Mouse (Mus musculus): ENCODE measurements around the gene Gtsf1.

- TF ChIP-seq CTCF (IDR thresholded peaks at IDR 0.05; ENCODE audit: borderline replicate concordance, control insufficient read depth, extremely low read depth, insufficient read depth, low read length, poor library complexity) = no peak
- TF ChIP-seq POLR2A (IDR thresholded peaks at IDR 0.05; ENCODE audit: control insufficient read depth, extremely low read depth, insufficient read depth, low read length, poor library complexity) = no peak
Measured at GRCm38 (mm10) chr15:103430241-103430640, at the start of gene Gtsf1.

Data from thymus, adult 2 months (tissue).